Mouse (Mus musculus) adrenal gland, postnatal 36 days (tissue): ENCODE measurements around the gene Bloc1s3. TPM values are rescaled to one million over a fixed set of nuclear protein-coding genes. Genes with fewer than 3 reads are reported as not detected.
A peak's percentile ranks its signal among the peaks of the same experiment; 100 is the strongest.

ENCODE experiments used
- DNase-seq, 2 experiments: peaks; one replicate each; pipeline ENCODE4 v3.0.0; 2021; ENCODE audit warnings: mixed read lengths in 1 of 2
- total RNA-seq, 2 experiments: library from RNA; stranded (reverse); gene quantifications; 2 replicates each; pipeline ENCODE4 v1.2.3; 2021

The Bloc1s3 gene
- total RNA-seq, 2 experiments from 2014 or later: 8.7 to 12.1 TPM

DNA sequence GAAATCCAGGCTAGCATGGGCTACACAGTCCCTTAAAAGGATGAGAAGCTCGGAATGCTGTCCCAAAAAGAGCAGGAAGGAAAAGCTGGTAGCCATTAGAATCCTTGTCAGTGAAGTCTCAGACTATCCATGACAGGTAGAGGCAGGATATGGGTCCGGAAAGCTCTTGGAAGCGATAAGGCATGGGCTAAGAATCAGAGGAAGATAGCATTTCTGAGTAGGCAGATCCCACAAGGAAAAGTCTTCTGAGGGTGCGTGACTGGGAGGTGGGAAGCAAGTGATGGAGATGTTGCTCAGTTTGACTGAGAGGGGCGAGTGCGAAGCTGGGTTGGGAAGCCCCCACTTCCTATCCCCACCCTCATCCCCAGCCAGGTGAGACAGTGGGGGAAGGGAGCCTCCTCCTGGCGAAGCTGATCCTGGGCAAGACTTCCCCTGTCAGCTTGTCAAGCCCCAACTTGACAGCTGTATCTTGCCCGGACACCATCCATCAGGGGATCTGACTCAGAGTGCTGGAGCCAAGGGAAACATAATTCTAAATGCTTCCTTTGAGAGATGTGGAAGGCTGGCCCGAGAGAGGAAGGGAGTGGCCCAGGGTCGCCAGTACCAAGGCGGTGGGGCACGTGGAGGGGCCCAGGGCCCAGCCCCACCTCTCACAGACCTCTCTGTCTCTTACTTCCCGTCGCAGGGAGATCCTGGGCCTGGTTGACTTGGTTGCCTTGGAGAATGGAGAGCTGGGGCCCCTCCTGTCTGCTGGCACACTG, 30.4 kb downstream of the Bloc1s3 start:
- peak; percentile 49 to 62 for DNase-seq

DNA sequence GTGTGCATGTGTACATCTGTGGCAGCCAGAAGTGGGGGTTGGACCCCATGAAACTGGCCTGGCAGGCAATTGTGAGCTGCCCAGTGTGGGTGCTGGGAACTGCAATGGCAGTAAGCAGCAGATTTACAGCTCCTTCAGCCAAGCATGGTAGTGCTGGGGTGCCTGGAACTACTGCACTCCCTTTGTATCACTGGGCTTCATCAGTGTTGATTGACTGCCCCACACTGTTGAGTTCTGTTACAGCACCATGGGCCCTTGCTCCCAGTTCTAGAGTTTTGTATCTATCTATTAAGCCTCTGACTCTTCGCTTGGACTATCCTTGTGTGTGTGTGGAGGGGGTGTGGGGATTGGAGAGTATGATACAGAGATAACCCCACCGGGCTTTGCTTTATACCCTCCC, 31.1 kb downstream of the Bloc1s3 start:
- no peak for DNase-seq

DNA sequence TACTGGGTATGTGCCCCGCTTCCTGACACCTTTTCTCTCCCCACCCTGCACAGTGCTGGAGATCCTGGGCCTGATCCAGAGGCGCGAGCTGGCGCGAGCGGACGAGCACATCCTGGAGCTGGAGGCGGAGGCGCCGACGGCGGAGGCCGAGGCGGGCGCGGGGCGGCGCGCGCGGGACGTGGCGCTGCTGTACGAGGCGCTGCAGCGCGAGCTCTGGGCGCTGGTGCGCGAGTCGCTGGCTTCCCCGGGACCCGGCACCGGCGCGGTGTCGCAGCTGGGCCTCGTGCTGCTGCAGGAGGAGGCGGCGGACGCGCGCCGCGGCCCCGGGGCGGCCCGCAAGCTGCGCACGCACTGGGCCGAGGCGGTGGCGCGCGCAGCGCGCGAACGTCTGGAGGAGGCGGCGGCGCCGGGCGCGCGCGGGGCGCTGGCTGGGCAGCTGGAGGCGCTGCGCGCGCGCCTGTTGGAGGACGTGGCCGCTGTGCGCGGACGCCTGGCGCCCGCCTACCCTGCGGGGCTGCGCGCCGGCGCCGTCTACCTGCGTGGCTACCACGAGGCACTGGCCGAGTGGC, 34.2 kb downstream of the Bloc1s3 start:
- peak; percentile 87 to 91 for DNase-seq

DNA sequence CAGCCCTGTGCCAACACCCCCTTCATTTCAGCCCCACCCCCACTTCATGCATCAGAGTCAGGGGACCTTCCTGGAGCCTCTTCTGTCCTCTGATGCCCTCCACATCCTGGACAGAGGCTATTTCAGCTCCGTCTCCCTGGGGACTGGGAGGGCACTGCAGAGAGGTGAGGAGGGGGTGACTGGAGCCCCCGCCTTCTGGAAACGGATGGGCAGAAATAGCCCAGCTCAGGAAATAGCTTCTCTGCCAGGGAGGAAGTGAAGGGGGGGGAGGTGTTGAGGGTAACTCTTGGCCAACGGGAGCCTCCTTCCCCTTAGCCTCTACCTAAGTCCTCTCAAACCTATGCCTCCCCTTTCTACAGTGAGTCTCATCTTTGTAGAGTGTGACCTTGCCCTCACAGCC, 35.8 kb downstream of the Bloc1s3 start:
- peak; percentile 54 to 77 for DNase-seq

DNA sequence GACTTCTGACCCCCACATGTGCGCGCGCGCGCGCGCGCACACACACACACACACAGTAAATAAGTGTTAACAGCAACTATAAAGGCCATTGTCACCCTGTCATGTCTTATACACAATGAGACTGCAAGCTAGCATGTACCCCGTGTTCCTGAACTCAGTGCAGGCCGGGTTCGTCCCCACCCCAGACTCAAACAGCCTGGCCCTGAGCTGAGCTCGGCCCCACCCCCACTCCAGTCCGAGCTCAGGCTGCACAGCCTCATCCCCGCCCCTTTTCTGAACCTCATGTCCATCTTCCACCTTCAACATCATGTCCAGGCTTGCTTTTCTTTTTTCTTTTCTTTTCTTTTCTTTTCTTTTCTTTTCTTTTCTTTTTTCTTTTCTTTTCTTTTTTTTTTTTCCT, 37.9 kb downstream of the Bloc1s3 start:
- DNase-seq: no peak

DNA sequence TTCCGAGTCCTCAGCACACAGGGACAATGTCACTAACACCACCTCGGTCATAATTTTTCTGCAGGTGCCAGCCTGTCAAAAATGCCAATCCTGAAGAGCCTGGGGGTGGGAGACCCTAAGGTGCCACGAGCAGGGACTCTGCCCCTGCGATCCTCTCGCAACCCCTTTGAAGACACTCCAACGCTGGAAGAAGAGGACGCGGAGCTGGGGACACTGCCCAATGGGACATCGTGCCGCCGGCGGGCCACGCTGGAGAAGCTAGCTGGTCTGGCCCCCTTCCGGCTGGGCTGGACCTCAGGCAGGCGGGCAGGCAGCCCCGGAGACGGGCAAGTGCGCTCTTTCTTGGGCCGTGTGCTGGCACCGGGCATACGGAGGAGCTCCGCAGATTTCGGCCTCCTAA, 38.8 kb downstream of the Bloc1s3 start:
- no peak for DNase-seq

DNA sequence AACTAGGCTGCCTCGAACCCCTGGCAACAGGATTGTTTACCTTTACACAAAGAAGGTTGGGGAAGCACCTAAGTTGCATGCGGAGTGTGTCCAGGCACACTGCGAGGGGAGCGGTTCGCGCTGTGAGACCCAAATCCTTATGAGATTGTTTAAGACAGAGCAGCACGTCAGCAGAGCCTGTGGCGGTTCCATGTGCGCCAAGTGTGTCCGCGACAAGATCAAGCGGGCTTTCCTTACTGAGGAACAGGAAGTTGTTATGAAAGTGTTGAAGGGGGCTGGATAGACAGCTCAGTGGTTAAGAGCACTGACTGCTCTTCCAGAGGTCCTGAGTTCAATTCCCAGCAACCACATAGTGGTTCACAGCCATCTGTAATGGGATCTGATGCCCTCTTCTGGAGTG, 39.9 kb downstream of the Bloc1s3 start:
- no peak for DNase-seq

DNA sequence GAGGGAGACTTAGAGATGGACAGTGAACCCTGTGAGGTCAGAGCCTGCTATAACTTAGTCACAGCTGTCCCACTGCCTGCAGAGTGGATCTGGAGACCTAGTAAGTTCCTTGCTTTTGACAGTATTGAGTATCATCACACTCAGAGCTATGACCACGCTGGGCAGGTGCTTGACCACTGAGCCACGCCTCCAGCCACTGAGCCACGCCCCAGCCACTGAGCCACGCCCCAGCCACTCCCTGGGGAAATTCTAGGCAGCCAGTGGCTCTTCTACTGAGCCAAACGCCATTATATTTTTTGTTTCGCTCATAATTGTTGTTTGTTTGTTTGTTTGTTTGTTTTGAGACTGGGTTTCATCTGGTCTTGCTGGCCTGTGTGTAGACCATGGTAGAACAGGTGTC, 40.5 kb downstream of the Bloc1s3 start:
- peak in 1 of 2 experiments; percentile 63 for DNase-seq

DNA sequence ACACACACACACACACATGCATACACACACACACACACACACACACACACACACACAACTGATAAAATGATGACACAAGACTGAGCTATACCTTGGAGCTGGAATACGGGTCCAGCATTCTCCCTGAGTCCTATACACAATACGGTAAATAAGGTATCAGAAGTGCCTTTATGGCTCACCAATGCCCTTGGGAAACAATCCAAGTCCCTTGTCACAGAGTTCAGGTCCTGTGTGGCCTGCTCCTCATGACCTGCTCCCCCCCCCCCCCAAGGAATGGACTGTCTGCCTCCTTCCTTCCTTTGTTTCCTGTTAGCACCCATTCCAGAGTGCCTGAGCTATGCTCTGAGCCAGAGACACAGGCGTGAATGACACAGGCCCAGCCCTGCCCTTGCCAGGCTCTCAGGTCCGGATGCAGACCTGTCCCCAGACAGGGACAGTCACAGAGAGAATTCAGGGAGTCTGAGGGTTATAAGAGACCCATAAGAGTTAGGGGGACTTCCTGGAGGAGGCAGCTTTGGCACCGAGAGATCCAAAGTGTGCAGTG, 41.5 kb downstream of the Bloc1s3 start:
- DNase-seq: peak; percentile 44 to 49

DNA sequence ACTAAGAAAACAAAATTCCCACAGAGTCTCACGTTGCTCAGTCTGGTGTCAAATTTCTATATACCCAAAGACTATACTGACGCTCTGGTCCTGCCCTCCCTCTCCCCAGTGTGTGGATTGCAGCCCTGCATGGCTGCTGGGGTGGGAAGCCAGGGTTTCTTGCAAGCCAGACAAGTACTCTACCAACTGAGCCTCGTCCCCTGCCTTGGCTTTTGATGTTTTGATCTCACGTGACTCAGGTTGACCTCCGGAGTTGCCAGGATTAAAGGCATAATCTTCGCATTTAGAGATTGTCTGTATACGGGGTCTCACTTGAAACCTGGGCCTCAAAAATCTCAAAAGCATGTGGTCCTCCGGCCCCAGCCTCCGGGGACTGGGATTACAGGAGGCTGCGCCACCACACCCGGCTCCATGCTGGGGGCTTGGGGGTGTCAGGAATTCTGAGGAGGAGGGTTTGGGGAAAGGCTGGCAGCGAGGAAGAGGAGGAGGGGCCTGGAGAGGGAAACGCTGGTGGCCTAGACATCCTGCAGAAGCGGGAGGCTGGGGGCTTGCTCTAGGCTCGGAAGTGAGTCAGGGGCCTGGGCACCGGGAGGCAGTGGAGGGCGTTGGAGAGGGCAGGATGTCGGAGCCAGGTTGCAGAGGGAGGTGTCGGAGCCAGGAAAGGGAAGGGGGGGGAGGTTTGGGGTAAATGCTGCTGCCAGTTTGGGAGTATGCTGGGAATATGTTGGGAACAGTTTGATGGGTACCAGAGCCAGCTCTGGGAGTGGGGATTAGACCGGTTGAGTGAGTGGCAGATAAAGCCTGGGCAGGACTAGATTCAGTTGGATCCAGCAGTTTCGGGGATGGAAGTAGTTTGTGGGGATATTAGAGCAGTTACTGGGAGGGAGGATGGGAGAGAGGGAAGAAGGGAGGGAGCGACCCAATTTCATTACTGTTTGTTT, 43.5 kb downstream of the Bloc1s3 start:
- DNase-seq: peak; percentile 40 to 48

DNA sequence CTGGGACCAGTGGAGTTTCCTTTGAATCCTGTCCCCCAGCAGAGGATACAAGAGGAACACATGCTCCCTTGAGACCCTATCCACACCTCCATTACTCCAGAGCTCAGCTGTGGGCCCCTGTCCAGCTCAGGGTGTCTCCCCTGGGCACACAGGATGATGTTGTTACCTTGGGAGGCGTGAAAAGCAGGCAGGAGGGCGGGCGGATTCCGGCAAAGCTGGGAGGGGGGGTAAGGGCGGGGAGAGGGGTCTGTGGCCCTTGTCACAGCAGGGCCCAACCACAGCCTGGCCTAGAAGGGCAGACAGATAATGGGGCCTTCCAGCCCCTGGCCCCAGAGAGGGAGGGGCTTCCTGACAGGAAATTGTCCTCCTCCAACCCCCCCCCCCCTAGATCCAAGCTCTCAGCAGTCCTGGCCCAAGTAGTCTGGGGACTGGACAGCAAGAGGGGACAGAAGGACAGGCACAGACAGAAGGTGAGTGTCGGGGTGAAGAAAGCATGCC, 45.2 kb downstream of the Bloc1s3 start, which contains the start of gene Exoc3l2:
Gene Exoc3l2 (plus strand): TSS at position 448 of the 498 bp plus-strand sequence.
- DNase-seq: peak in 1 of 2 experiments; percentile 57

DNA sequence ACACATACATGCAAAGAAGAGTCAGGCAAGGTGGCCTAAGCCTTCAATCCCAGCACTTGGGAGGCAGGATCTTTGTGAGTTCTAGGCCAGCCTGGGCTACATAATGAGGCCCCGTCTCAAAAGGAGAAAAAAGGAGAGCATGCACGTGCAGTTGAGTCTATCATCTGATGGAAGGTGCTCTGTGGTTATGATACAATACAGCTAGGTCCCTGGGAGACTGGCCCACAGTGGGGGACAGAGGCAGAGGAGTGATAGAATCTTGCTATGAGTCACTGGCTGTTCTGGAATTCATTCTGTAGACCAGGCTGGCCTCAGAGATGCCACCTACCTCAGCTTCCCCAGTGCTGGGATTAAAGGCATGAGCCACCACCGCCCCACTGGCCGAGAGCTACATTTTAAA, 45.7 kb downstream of the Bloc1s3 start:
- DNase-seq: no peak

DNA sequence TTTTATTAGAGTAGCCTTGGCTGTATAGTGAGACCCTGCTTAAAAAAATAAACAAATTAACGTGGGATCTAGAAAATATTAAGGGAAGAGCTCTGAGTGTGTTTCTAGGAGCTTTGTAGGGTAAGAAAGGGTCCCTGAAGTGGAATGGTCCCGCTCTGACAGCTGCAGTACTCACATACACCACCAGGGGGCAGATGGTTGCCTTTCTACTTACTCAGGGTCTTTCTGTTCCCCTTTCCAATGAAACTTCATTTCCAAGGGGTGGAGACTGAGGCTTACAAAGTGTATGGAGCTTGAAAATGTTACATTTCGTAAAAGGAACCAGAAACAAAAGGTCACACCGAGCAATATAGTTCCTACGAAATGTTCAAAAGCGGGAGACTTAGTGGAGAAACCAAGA, 46.7 kb downstream of the Bloc1s3 start:
- DNase-seq: peak; percentile 81 to 87

DNA sequence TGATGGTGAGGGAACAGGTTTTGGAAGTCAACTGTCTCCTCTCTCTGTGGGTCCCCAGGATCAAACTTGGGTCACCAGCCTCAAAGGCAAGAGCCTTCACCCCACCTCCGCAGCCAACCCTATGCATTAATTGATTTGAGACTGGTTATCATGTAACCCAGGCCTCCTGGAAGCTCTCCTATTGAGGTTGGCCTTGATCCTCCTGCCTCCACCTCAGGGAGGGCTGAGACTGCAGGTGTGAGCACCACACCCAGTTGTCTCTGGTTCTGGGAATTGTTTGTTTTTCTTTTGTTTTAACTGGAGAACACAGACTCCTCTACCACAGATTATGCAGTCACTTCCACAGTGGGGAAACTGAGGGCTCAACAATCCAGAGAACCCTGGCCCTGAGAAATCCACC, 47.7 kb downstream of the Bloc1s3 start:
- no peak for DNase-seq

DNA sequence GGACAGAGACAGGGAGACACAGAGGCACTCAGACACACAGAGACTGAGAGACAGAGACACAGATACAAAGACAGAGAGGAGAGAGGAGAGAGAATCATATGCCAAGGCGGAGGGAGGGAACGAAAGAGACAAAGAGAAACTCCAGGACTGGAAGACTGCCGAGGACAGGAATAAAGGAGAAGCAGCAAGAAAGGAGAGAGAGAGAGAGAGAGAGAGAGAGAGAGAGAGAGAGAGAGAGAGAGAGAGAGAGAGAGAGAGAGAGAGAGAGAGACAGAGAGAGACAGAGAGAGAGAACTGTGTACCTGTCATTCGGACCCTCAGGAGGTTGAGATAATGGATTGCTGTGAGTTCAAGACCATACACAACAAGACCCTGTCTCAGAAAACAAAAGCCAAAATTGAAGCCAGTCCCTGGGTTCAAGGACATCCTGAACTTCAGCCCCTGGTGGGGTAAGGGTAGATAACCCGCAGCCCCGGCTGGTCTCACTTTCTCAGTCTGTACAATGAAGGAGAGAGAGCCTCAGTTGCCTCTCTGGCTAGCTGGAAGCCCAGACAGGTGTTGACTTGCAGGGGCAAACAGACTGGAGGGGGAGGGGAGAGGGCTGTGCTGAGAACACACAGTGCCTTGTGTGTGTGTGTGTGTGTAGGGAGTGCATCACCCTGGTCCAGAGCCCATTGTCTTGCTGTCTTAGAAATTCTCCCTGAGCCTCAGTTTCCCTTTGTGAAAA, 48.9 kb downstream of the Bloc1s3 start:
- DNase-seq: no peak

DNA sequence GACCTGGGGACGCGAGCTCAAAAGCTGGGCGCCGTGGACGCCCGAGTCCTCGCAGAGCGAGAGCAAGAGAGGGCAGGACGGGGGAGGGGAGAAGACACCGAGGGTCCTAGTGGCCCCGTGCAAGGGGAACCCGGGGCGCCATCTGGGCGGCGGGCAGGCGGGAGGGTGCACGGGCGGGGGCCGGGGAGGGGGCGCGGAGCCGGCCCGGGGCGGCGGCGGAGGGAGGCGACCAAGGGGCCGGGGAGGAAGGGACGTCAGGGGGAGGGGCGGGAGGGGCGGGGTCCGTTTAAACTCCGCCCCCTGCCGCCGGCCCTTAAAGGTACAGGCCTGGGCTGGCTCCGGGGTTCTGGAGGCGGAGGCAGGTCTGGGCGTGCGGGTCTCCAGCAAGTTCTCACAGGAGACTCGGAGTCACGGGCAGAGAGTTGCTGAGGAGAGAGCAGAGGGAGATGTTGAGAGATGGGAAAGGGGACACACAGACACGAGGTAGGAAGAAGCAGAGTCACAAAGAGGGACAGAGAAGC, 49.5 kb downstream of the Bloc1s3 start, which contains the start of gene Mark4:
Gene Mark4 (minus strand): TSS at position 231 of the 521 bp plus-strand sequence.
- DNase-seq: peak; percentile 87 to 90

DNA sequence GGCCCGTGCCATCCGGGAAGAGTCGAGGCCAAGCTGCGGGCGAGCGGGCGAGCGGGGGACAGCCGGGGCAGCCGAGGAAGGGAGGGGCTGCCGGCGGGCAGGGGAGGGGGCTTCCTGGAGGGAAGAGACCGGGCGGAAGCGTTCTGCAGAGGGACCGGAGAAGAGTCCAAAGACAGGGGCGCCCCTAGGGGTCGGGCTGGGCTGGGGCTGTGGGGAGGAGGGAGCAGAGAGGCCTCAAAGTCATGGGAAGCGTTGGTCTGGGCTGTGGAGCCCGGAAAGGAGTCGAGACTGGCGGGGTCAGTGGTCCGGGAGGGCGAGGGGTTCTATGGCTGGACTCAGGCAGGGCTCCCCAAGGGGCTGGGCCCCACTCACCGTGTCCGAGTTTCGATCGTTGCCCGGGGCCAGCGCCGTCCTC, 50.1 kb downstream of the Bloc1s3 start:
- DNase-seq: peak; percentile 60 to 75

DNA sequence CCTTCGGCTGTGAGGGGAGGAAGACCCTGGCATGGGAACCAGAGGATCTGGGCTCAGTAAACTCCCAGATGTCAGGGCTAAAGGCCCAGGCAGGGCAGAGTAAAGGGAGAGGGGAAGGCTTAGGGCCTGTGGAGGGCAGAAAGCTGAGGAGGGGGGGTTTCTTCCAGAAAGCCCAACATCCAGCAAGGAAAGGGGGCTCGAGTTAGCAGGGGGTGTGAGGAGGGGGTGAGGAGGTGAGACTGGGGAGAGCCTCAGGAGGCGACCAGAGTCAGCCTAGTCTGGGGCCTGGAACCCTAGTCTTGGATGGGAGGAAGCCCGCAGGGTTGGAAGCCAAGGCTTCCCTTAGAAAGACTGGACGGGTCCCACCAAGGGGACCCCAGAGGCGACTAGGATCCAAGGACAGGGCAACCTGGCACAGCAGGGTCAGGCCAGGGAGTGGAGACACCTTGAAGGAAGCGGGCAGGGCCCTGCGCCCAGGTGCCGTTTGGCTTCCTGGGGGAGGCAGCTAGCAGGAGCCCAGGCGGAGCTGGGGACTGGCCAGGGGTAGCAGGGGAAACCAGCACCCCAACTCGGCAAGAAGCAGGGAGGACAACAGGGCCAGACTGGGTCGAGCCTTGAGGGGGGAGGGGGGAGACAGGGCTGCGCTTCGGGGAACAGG, 50.6 kb downstream of the Bloc1s3 start:
- no peak for DNase-seq

DNA sequence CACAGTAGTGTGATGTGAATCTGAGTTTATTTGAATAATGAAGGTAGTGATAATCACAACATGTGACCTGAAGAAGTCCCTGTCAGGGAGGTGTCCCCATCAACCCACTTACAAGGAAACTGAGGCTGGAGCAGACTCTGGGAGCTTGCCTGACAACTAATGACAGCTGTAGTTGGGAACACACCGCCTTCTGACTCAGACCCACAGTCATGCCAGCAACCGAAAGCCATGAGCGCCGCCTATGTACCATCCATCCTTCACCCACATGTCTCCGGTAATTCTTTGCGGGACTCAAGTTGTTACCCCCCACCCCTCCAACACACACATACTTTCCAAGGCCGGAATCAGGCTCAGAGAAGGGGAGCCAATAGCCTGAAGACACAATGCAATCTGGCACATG, 51.5 kb downstream of the Bloc1s3 start:
- peak; percentile 38 to 44 for DNase-seq

DNA sequence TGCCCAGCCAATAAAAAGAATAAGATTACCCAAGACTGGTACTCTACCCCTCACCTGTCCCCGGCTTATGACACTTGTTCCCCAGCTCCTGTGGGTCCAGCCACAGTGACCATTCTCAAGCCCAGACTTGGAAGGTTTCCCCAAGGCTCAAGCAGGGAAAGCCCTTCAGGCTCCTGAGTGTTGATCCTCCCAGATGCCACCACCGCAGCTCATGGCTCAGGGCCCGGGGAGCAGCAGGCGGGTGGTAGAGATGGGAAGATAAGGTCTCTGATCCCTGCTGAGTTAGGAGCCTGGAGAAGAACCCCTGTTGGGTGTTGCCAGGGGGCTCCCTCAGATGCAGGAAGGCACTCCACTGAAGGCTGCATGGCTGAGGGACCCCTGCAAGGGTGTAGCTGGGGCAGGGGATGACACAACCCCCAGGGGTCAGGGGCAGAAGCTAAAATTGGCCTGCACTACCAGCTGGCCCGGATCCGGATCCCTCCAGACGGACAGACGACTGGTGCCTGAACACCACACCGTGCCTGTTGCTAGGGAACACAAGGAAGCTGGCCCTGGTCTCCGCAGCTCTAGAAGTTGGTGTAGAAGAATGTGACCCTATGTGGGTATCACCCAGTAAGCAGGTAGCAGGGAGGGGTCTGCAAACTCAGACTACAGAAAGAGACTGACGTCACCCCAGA, 52.2 kb downstream of the Bloc1s3 start:
- DNase-seq: peak; percentile 45 to 46
